11 mouse cellular contexts compared by ENCODE assay signal in the genomic region with DNA sequence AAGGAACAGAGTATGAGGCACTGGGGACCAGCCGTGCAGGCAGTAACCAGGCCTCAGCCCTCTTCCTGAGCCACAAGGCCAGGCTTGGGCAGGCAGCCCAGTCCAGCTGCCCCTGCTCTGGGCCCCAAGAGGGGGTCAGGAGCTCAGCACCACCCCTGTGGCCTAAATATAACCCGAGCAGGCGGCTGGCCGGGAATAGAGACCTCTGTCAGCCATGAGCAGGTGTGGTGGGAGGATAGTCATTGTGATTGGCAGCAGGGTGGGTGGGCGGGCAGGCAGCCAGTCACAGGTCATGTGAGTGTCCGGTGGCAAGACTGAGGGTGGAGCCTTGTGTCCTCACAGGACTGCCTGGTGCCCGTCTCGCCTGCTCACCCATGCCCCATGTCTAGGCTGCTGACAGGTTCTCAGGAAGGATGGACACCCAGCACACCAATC. TPM values are rescaled to one million over a fixed set of nuclear protein-coding genes. Genes with fewer than 3 reads are reported as not detected.
DNase-seq lines count a peak whose midpoint lies in the region; ATAC-seq lines count a peak whose summit lies in the region.
"Had no signal": no experiment of that assay in that cellular context is flagged by ENCODE, and none has a peak within 500 bp of the region (broad histone marks: within the 10 kb centered on the region; RNA-seq: fewer than 3 reads in every experiment).

No protein-coding gene starts in this region.

- H3K9ac ChIP-seq in embryonic facial prominence, embryonic 15.5 days: no peak overlapping the region
- H3K9ac ChIP-seq in limb, embryonic 12.5 days (replicated peaks): no peak overlapping the region
- H3K9ac ChIP-seq: liver, embryonic 14.5 days; neural tube, embryonic 13.5 days had no signal

- H3K27me3 ChIP-seq in embryonic facial prominence, embryonic 15.5 days: no peaks in the 10 kb centered on the region
- H3K27me3 ChIP-seq in limb, embryonic 12.5 days: peaks cover 37% of the 10 kb centered on the region

- ATAC-seq in embryonic facial prominence, embryonic 15.5 days (ENCODE audit: insufficient number of reproducible peaks, low FRiP score, low TSS enrichment, low read depth): peak; percentile 35; the same call in 1 of the 2 replicates
- 0 out of 2 replicates have a peak, but pooled peaks have one; percentile 17 for ATAC-seq in limb, embryonic 12.5 days (ENCODE audit: insufficient number of reproducible peaks, insufficient read depth, low FRiP score, low TSS enrichment, low read depth)

- no peaks in the 10 kb centered on the region for H3K9me3 ChIP-seq in embryonic facial prominence, embryonic 15.5 days (replicated peaks)
- no peaks in the 10 kb centered on the region for H3K9me3 ChIP-seq in limb, embryonic 12.5 days
- H3K9me3 ChIP-seq: neural tube, embryonic 13.5 days had no signal

- H3K4me2 ChIP-seq in embryonic facial prominence, embryonic 15.5 days (replicated peaks): no peak overlapping the region
- H3K4me2 ChIP-seq in limb, embryonic 12.5 days: no peak overlapping the region
- H3K4me2 ChIP-seq: neural tube, embryonic 13.5 days had no signal

- 47% methylated on average over 8 of the region's 8 CpGs for WGBS in embryonic facial prominence, embryonic 15.5 days
- WGBS in limb, embryonic 12.5 days: 54% methylated on average over 8 of the region's 8 CpGs

- H3K4me3 ChIP-seq in embryonic facial prominence, embryonic 15.5 days (replicated peaks): no peak overlapping the region
- no peak overlapping the region for H3K4me3 ChIP-seq in limb, embryonic 12.5 days (replicated peaks)
- H3K4me3 ChIP-seq: neural tube, embryonic 13.5 days had no signal

- H3K4me1 ChIP-seq in embryonic facial prominence, embryonic 15.5 days: peaks cover 25% of the 10 kb centered on the region
- H3K4me1 ChIP-seq in limb, embryonic 12.5 days (replicated peaks): peaks cover 35% of the 10 kb centered on the region

- peak overlapping the region; percentile 40; the same call in 1 of the 2 replicates for H3K27ac ChIP-seq in embryonic facial prominence, embryonic 15.5 days (replicated peaks)
- 0 out of 2 replicates have a peak overlapping the region, but pooled peaks have one; percentile 56 for H3K27ac ChIP-seq in limb, embryonic 12.5 days
- H3K27ac ChIP-seq: liver, embryonic 14.5 days; neural tube, embryonic 13.5 days had no signal

- no peaks in the 10 kb centered on the region for H3K36me3 ChIP-seq in embryonic facial prominence, embryonic 15.5 days
- H3K36me3 ChIP-seq in limb, embryonic 12.5 days: no peaks in the 10 kb centered on the region
- H3K36me3 ChIP-seq: neural tube, embryonic 13.5 days had no signal

- DNase-seq in heart, adult 11 months: peak; percentile 98
- no peak for DNase-seq in heart, postnatal 25 days (ENCODE audit: low spot score)
- DNase-seq in heart, postnatal 10 days: peak; percentile 78 to 84
- DNase-seq in right cerebral cortex, postnatal 14 days: no peak
- DNase-seq in left cerebral cortex, postnatal 36 days (ENCODE audit: low spot score in 2 of 2): no peak
- no peak for DNase-seq in lung, postnatal 14 days

- intact Hi-C loops in heart, postnatal 25 days (cut with DNase I): no loop called here
- intact Hi-C loops in heart, postnatal 10 days (cut with DNase I): loop anchor here (5.0 kb wide), 1 partner anchor 52 kb away; no protein-coding TSS in a partner anchor
- intact Hi-C loops in left cerebral cortex, postnatal 36 days (cut with DNase I): no loop called here

RNA-seq across cellular contexts. Expression of a gene that starts 13.8 kb away (rescaled TPM):
- total RNA-seq in heart, postnatal 25 days (2021): under 1 TPM; 0.68 to 0.78 TPM
- 24.0 and 24.3 TPM in 2 replicates for polyA plus RNA-seq in embryonic facial prominence, embryonic 15.5 days (2015; fragmentation: Nextera tagmentation; extraction: Ambion mirVana)
- 1 to 10 TPM in 1 of 2 experiments, under 1 TPM in 1; 0.57 to 1.1 TPM for total RNA-seq in heart, postnatal 10 days (2021)
- 9.4 and 11.2 TPM in 2 replicates for polyA plus RNA-seq in limb, embryonic 12.5 days (2016; fragmentation: Nextera tagmentation; extraction: Ambion mirVana)
- 1 to 10 TPM in 1 of 2 experiments, under 1 TPM in 1; 0.94 to 1.4 TPM for total RNA-seq in left cerebral cortex, postnatal 36 days (2021)
- total RNA-seq: common myeloid progenitor, adult 5-6 weeks had no signal

RNA-seq across cellular contexts. Expression of a gene that starts 17.9 kb away (rescaled TPM):
- 1 to 10 TPM in 1 of 2 experiments, under 1 TPM in 1; 0.36 to 1.1 TPM for total RNA-seq in heart, postnatal 25 days (2021)
- 2.6 and 2.8 TPM in 2 replicates for polyA plus RNA-seq in embryonic facial prominence, embryonic 15.5 days (2015; fragmentation: Nextera tagmentation; extraction: Ambion mirVana)
- 1 to 10 TPM in 1 of 2 experiments, under 1 TPM in 1; 0.77 to 1.2 TPM for total RNA-seq in heart, postnatal 10 days (2021)
- 3.9 and 4.3 TPM in 2 replicates for polyA plus RNA-seq in limb, embryonic 12.5 days (2016; fragmentation: Nextera tagmentation; extraction: Ambion mirVana)
- 1 to 10 TPM; 1.1 to 1.6 TPM for total RNA-seq in left cerebral cortex, postnatal 36 days (2021)

RNA-seq across cellular contexts. Expression of a gene that starts 21.9 kb away (rescaled TPM):
- total RNA-seq in heart, postnatal 25 days (2021): 1 to 10 TPM; 1.0 to 1.6 TPM
- 7.2 and 7.8 TPM in 2 replicates for polyA plus RNA-seq in embryonic facial prominence, embryonic 15.5 days (2015; fragmentation: Nextera tagmentation; extraction: Ambion mirVana)
- total RNA-seq in heart, postnatal 10 days (2021): 1 to 10 TPM; 2.2 to 4.1 TPM
- polyA plus RNA-seq in limb, embryonic 12.5 days (2016; fragmentation: Nextera tagmentation; extraction: Ambion mirVana): 5.2 and 6.8 TPM in 2 replicates
- total RNA-seq in left cerebral cortex, postnatal 36 days (2021): 100 to 1,000 TPM; 255 to 281 TPM
- total RNA-seq: common myeloid progenitor, adult 5-6 weeks had no signal

RNA-seq across cellular contexts. Expression of a gene that starts 25.5 kb away (rescaled TPM):
- total RNA-seq in heart, postnatal 25 days (2021): 1 to 10 TPM; 3.9 to 4.6 TPM
- polyA plus RNA-seq in embryonic facial prominence, embryonic 15.5 days (2015; fragmentation: Nextera tagmentation; extraction: Ambion mirVana): 51.1 and 64.8 TPM in 2 replicates
- total RNA-seq in heart, postnatal 10 days (2021): 10 to 100 TPM; 11.3 to 11.6 TPM
- polyA plus RNA-seq in limb, embryonic 12.5 days (2016; fragmentation: Nextera tagmentation; extraction: Ambion mirVana): 31.7 and 34.2 TPM in 2 replicates
- 100 to 1,000 TPM; 834 to 992 TPM for total RNA-seq in left cerebral cortex, postnatal 36 days (2021)

Comparison
In these comparisons a context has a peak if more than half of its experiments do, and no peak if none do; other contexts are left out.
1. DNase-seq: peak in heart, adult 11 months (single experiment) and heart, postnatal 10 days (2 of 2); none in heart, postnatal 25 days (single experiment), right cerebral cortex, postnatal 14 days (single experiment), left cerebral cortex, postnatal 36 days (0 of 2) and lung, postnatal 14 days (single experiment).
2. RNA of a gene that starts 21.9 kb away (total RNA-seq): 255 to 281 TPM in left cerebral cortex, postnatal 36 days; 2.2 to 4.1 TPM in heart, postnatal 10 days and 1.0 to 1.6 TPM in heart, postnatal 25 days; every median in the first group is over 10 times any median in the second.